Mouse (Mus musculus) ES-E14 (cell line): ENCODE data around the gene Pcgf3. TPM values are rescaled to one million over a fixed set of nuclear protein-coding genes. Genes with fewer than 3 reads are reported as not detected.
A peak's percentile ranks its signal among the peaks of the same experiment; 100 is the strongest.

Experiments
- DNase-seq: peaks from one replicate; pipeline ENCODE4 v3.0.0-alpha.2; 2013; ENCODE audit warnings: low read depth, low spot score
- H3K27ac ChIP-seq: 2 replicates; pipeline ENCODE4 v1.5.1; 2012; ENCODE audit warnings: low read depth, mild to moderate bottlenecking, low read length, moderate library complexity, mixed read lengths; ENCODE audit not compliant: poor library complexity, insufficient read depth, severe bottlenecking
- H3K36me3 ChIP-seq: 2 replicates; pipeline ENCODE4 v1.6.1; 2012; ENCODE audit warnings: mild to moderate bottlenecking, low read length, moderate library complexity, mixed read lengths; ENCODE audit not compliant: control insufficient read depth, poor library complexity, insufficient read depth, severe bottlenecking
- H3K4me1 ChIP-seq, 2 experiments: fragments of 150-350 bp in 1 of 2; sonication (generic) in 1 of 2; 2 replicates each; pipeline ENCODE4 v1.6.1; 2012; ENCODE audit warnings: low read length in 2 of 2, mild to moderate bottlenecking in 1 of 2, mixed read lengths in 1 of 2; ENCODE audit not compliant: control insufficient read depth in 2 of 2, insufficient read depth in 2 of 2, poor library complexity in 1 of 2
- H3K4me3 ChIP-seq, 2 experiments: fragments of 150-350 bp in 1 of 2; sonication (generic) in 1 of 2; 2 replicates each; pipeline ENCODE4 v1.5.1; 2012; ENCODE audit warnings: low read length in 2 of 2, low read depth in 1 of 2, mild to moderate bottlenecking in 1 of 2, mixed read lengths in 1 of 2; ENCODE audit not compliant: insufficient read depth in 1 of 2, poor library complexity in 1 of 2, severe bottlenecking in 1 of 2
- H3K9ac ChIP-seq: 2 replicates; pipeline ENCODE4 v1.6.1; 2012; ENCODE audit warnings: low read depth, mild to moderate bottlenecking, low read length, mixed read lengths; ENCODE audit not compliant: poor library complexity, insufficient read depth, severe bottlenecking
- H3K9me3 ChIP-seq: fragments of 150-350 bp; sonication (generic); 2 replicates; pipeline ENCODE4 v1.6.1; 2012; ENCODE audit warnings: low read depth, mild to moderate bottlenecking, low read length; ENCODE audit not compliant: control insufficient read depth, insufficient read depth
- CHD2 ChIP-seq: IDR thresholded peaks from 2 replicates; pipeline ENCODE4 v1.6.1; 2014; ENCODE audit warnings: mild to moderate bottlenecking, low read depth, low read length, inconsistent platforms
- HCFC1 ChIP-seq: IDR thresholded peaks from 2 replicates; pipeline ENCODE4 v1.6.1; 2012; ENCODE audit warnings: low read length, inconsistent platforms, borderline replicate concordance; ENCODE audit not compliant: insufficient read depth
- MAFK ChIP-seq: IDR thresholded peaks from 2 replicates; pipeline ENCODE4 v1.6.1; 2014; ENCODE audit warnings: mild to moderate bottlenecking, low read depth, low read length, inconsistent platforms; ENCODE audit not compliant: insufficient read depth
- ZC3H11A ChIP-seq: IDR thresholded peaks from 2 replicates; pipeline ENCODE4 v1.6.1; 2012; ENCODE audit warnings: low read depth, mild to moderate bottlenecking, inconsistent platforms, low read length, borderline replicate concordance
- ZNF384 ChIP-seq: IDR thresholded peaks from 2 replicates; pipeline ENCODE4 v1.6.1; 2012; ENCODE audit warnings: low read depth, low read length, inconsistent platforms
- in situ Hi-C, 2 experiments: fragments of 600-800 bp; cut with MboI; formaldehyde crosslinking; loops; one replicate each; pipeline ENCODE4 v1.15.1; 2025; ENCODE audit warnings: low sequenced_read_pairs in 2 of 2, inconsistent platforms in 1 of 2; ENCODE audit not compliant: unreplicated experiment in 2 of 2
- total RNA-seq: library from RNA; depleted of rRNA; stranded (reverse); fragments of 300-350 nt; gene quantifications from 2 replicates; pipeline ENCODE4 v1.2.3, GENCODE M21; 2012; rRNA removed

The Pcgf3 gene
- total RNA-seq, 1 experiment, result 29.1 TPM

GRCm38 (mm10) chr5:108549489-108550206 lies 88.6 kb downstream of the Pcgf3 start, which contains the start of gene Cplx1:
TSS of gene Cplx1 (minus strand) at chr5:108550024.
- DNase-seq, result peak; percentile 70
- Histone ChIP-seq H3K4me1 (peaks cover 0 to 4% of the 10 kb centered on the region in 2 experiments; a peak in 1 of 4 replicates), H3K4me3 (peak within 1 kb of the TSS; percentile 56 to 71), H3K9me3 (no peaks in the 10 kb centered on the region), H3K27ac (no peak within 1 kb of the TSS), H3K36me3 (no peaks in the 10 kb centered on the region), H3K9ac (peak within 1 kb of the TSS; percentile 4)
- in situ Hi-C loops, result no loop called here
- 0 out of 2 replicates have a peak, but pooled peaks have one; percentile 30 for TF ChIP-seq HCFC1
- TF ChIP-seq ZC3H11A, result 0 out of 2 replicates have a peak, but pooled peaks have one; percentile 5
- no peak for TF ChIP-seq ZNF384

- TF ChIP-seq ZNF384 (no peak), HCFC1 (no peak), MAFK (no peak), CHD2 (no peak), ZC3H11A (no peak)
- Histone ChIP-seq H3K9ac (peak overlapping the region; percentile 4), H3K4me3 (peak overlapping the region; percentile 56 to 71), H3K27ac (no peak overlapping the region), H3K36me3 (no peaks in the 10 kb centered on the region), H3K4me1 (peaks cover 0 to 4% of the 10 kb centered on the region in 2 experiments; a peak in 1 of 4 replicates), H3K9me3 (no peaks in the 10 kb centered on the region)
- in situ Hi-C loops, result no loop called here
- DNase-seq, result peak; percentile 13
These were observed 89.2 kb downstream of the Pcgf3 start for GRCm38 (mm10) chr5:108550207-108550594.

- Histone ChIP-seq H3K27ac (no peak overlapping the region), H3K9ac (no peak overlapping the region), H3K36me3 (no peaks in the 10 kb centered on the region), H3K4me3 (no peak overlapping the region), H3K4me1 (peaks cover 0 to 4% of the 10 kb centered on the region in 2 experiments; a peak in 1 of 4 replicates), H3K9me3 (no peaks in the 10 kb centered on the region)
- TF ChIP-seq CHD2, result no peak
- TF ChIP-seq HCFC1, result no peak
- no peak for TF ChIP-seq ZC3H11A
- no peak for TF ChIP-seq ZNF384
- TF ChIP-seq MAFK, result no peak
- no peak for DNase-seq
- in situ Hi-C loops, result no loop called here
These were observed 93.0 kb downstream of the Pcgf3 start for GRCm38 (mm10) chr5:108554041-108554440.

Other genes with a start within 250 kb of the Pcgf3 start
- gene Dr1, start 192.3 kb upstream of the Pcgf3 start, total RNA-seq, result 14.5 and 22.8 TPM in 2 replicates
- 17.8 and 21.8 TPM in 2 replicates for gene Pigg, start 148.6 kb upstream of the Pcgf3 start, total RNA-seq
- 0.16 and 0.45 TPM in 2 replicates for gene Gm42517, start 93.3 kb upstream of the Pcgf3 start, total RNA-seq
- 0.04 and 0.16 TPM in 2 replicates for gene Pde6b, start 72.8 kb upstream of the Pcgf3 start, total RNA-seq
- gene Atp5k, start 26.8 kb upstream of the Pcgf3 start, total RNA-seq, result 510 and 685 TPM in 2 replicates
- 0.36 and 0.79 TPM in 2 replicates for gene Mfsd7a, start 12.3 kb upstream of the Pcgf3 start, total RNA-seq
- gene Cplx1, start 88.8 kb downstream of the Pcgf3 start, total RNA-seq, result 0.58 and 0.85 TPM in 2 replicates
- 44.8 and 49.1 TPM in 2 replicates for gene Gak, start 168.5 kb downstream of the Pcgf3 start, total RNA-seq
- 14.1 and 14.5 TPM in 2 replicates for gene Tmem175, start 168.5 kb downstream of the Pcgf3 start, total RNA-seq
- 3.7 and 5.2 TPM in 2 replicates for gene Idua, start 199.1 kb downstream of the Pcgf3 start, total RNA-seq
- gene Dgkq, start 208.4 kb downstream of the Pcgf3 start, total RNA-seq, result 25.5 and 47.5 TPM in 2 replicates
- gene Slc26a1, start 214.3 kb downstream of the Pcgf3 start, total RNA-seq, result 0.26 and 0.27 TPM in 2 replicates
- gene Fgfrl1, start 231.2 kb downstream of the Pcgf3 start, total RNA-seq, result 15.5 and 18.9 TPM in 2 replicates